Mouse (Mus musculus) kidney, embryonic 16.5 days (tissue): ENCODE measurements around the gene Dock7. TPM values are rescaled to one million over a fixed set of nuclear protein-coding genes. Genes with fewer than 3 reads are reported as not detected.

Source experiments
- ATAC-seq: fragments of 200-750 bp; cut with Nextera tagmentation; 2 replicates; pipeline ENCODE4 v1.8.0; 2017; ENCODE audit warnings: moderate TSS enrichment; ENCODE audit not compliant: low FRiP score, low TSS enrichment
- H3K27ac ChIP-seq: fragments of 300-500 bp; sonication (generic); 2 replicates; pipeline ENCODE4 v1.5.1; 2014; ENCODE audit warnings: low read length
- H3K27me3 ChIP-seq: fragments of 300-500 bp; sonication (generic); 2 replicates; pipeline ENCODE4 v1.6.1; 2014; ENCODE audit warnings: low read length, control low read depth, mixed read lengths; ENCODE audit not compliant: insufficient read depth
- H3K36me3 ChIP-seq: fragments of 300-500 bp; sonication (generic); 2 replicates; pipeline ENCODE4 v1.6.1; 2014; ENCODE audit warnings: low read length, control low read depth, mixed read lengths; ENCODE audit not compliant: insufficient read depth
- H3K4me1 ChIP-seq: fragments of 300-500 bp; sonication (generic); 2 replicates; pipeline ENCODE4 v1.6.1; 2014; ENCODE audit warnings: low read length, control low read depth, mixed read lengths; ENCODE audit not compliant: insufficient read depth
- H3K4me2 ChIP-seq: fragments of 300-500 bp; sonication (generic); replicated peaks from 2 replicates; pipeline ENCODE4 v1.6.1; 2014; ENCODE audit warnings: low read depth, low read length
- H3K4me3 ChIP-seq: fragments of 300-500 bp; sonication (generic); 2 replicates; pipeline ENCODE4 v1.5.1; 2014; ENCODE audit warnings: mild to moderate bottlenecking, low read length
- H3K9ac ChIP-seq: fragments of 300-500 bp; sonication (generic); replicated peaks from 2 replicates; pipeline ENCODE4 v1.6.1; 2014; ENCODE audit warnings: low read length
- H3K9me3 ChIP-seq: fragments of 300-500 bp; sonication (generic); 2 replicates; pipeline ENCODE4 v1.6.1; 2016; ENCODE audit warnings: low read length, control low read depth
- WGBS: fragments of 180-500 bp; shearing (Covaris S2); extraction: QIAGEN DNeasy Blood & Tissue Kit; methylation state at CpG from one replicate; pipeline ENCODE4 v1.1.7; 2014; 5-methylcytosine and 5-hydroxymethylcytosine counted together
- polyA plus RNA-seq: library from polyadenylated mRNA; unstranded; fragments of >200 nt; fragmentation: Nextera tagmentation; extraction: Ambion mirVana; gene quantifications from 2 replicates; pipeline ENCODE4 v1.2.1, GENCODE M21; 2015

Dock7 gene
- polyA plus RNA-seq, 1 experiment from 2014 or later: 50.3 TPM

GRCm38 (mm10) chr4:98925250-98925781, 195.4 kb downstream of the Dock7 start:
- ATAC-seq: no peak
- Histone ChIP-seq H3K36me3 (peaks cover 7% of the 10 kb centered on the region; the same call in 1 of the 2 replicates), H3K4me2 (peak overlapping the region; percentile 87), H3K4me1 (peaks cover 14% of the 10 kb centered on the region), H3K27me3 (no peaks in the 10 kb centered on the region), H3K4me3 (peak overlapping the region; percentile 99), H3K9ac (peak overlapping the region; percentile 98), H3K9me3 (no peaks in the 10 kb centered on the region), H3K27ac (no peak overlapping the region)
- WGBS: 17% methylated on average over 6 of the region's 6 CpGs

- 0% methylated on average over 2 of the region's 2 CpGs for WGBS
- Histone ChIP-seq H3K4me3 (peak overlapping the region; percentile 99), H3K9ac (peak overlapping the region; percentile 98), H3K27me3 (no peaks in the 10 kb centered on the region), H3K4me1 (peaks cover 14% of the 10 kb centered on the region), H3K36me3 (0 out of 2 replicates have a peak, but pooled peaks cover 3% of the 10 kb centered on the region), H3K4me2 (peak overlapping the region; percentile 87), H3K9me3 (no peaks in the 10 kb centered on the region), H3K27ac (peak overlapping the region; percentile 100)
- ATAC-seq: no peak
These were observed 195.9 kb downstream of the Dock7 start for GRCm38 (mm10) chr4:98924906-98925178.

GRCm38 (mm10) chr4:98924071-98924905, 196.4 kb downstream of the Dock7 start:
- ATAC-seq: peak; percentile 14; the same call in 1 of the 2 replicates
- Histone ChIP-seq H3K27me3 (no peaks in the 10 kb centered on the region), H3K27ac (peak overlapping the region; percentile 100), H3K4me1 (peaks cover 14% of the 10 kb centered on the region), H3K4me2 (peak overlapping the region; percentile 87), H3K9me3 (peaks cover 5% of the 10 kb centered on the region; the same call in 1 of the 2 replicates), H3K36me3 (0 out of 2 replicates have a peak, but pooled peaks cover 3% of the 10 kb centered on the region), H3K4me3 (peak overlapping the region; percentile 99), H3K9ac (peak overlapping the region; percentile 98)
- WGBS: under 1% methylated on average over 47 of the region's 66 CpGs

GRCm38 (mm10) chr4:98923568-98924070, 197.1 kb downstream of the Dock7 start, which contains the start of gene Usp1:
Usp1 (plus strand) TSS chr4:98923810.
- H3K36me3 ChIP-seq: no peaks in the 10 kb centered on the region
- peaks cover 5% of the 10 kb centered on the region; the same call in 1 of the 2 replicates for H3K9me3 ChIP-seq
- ATAC-seq: peak; percentile 47; the same call in 1 of the 2 replicates
- H3K27ac ChIP-seq: peak within 1 kb of the TSS; percentile 100
- peak within 1 kb of the TSS; percentile 87 for H3K4me2 ChIP-seq
- H3K27me3 ChIP-seq: no peaks in the 10 kb centered on the region
- peaks cover 14% of the 10 kb centered on the region for H3K4me1 ChIP-seq
- peak within 1 kb of the TSS; percentile 99 for H3K4me3 ChIP-seq
- H3K9ac ChIP-seq: peak within 1 kb of the TSS; percentile 98
- WGBS: under 1% methylated on average over 48 of the region's 67 CpGs

- peak overlapping the region; percentile 100 for H3K27ac ChIP-seq
- H3K4me3 ChIP-seq: peak overlapping the region; percentile 99
- H3K9ac ChIP-seq: peak overlapping the region; percentile 98
- H3K4me2 ChIP-seq: peak overlapping the region; percentile 87
- WGBS: under 1% methylated on average over 53 of the region's 53 CpGs
- no peaks in the 10 kb centered on the region for H3K27me3 ChIP-seq
- no peaks in the 10 kb centered on the region for H3K36me3 ChIP-seq
- H3K9me3 ChIP-seq: peaks cover 5% of the 10 kb centered on the region; the same call in 1 of the 2 replicates
- peak; percentile 97 for ATAC-seq
- H3K4me1 ChIP-seq: peaks cover 14% of the 10 kb centered on the region
These were observed 197.8 kb downstream of the Dock7 start for GRCm38 (mm10) chr4:98922643-98923567.

GRCm38 (mm10) chr4:98922061-98922642, 198.6 kb downstream of the Dock7 start:
- Histone ChIP-seq H3K9me3 (peaks cover 5% of the 10 kb centered on the region; the same call in 1 of the 2 replicates), H3K27ac (peak overlapping the region; percentile 98), H3K4me2 (peak overlapping the region; percentile 85), H3K4me1 (peaks cover 14% of the 10 kb centered on the region), H3K27me3 (no peaks in the 10 kb centered on the region), H3K36me3 (no peaks in the 10 kb centered on the region), H3K4me3 (peak overlapping the region; percentile 99), H3K9ac (peak overlapping the region; percentile 84)
- ATAC-seq: no peak; the same call in 1 of the 2 replicates
- WGBS: 10% methylated on average over 18 of the region's 18 CpGs

GRCm38 (mm10) chr4:98920896-98921295, 199.8 kb downstream of the Dock7 start:
- Histone ChIP-seq H3K4me1 (peaks cover 12% of the 10 kb centered on the region), H3K9me3 (peaks cover 5% of the 10 kb centered on the region; the same call in 1 of the 2 replicates), H3K9ac (no peak overlapping the region), H3K4me2 (no peak overlapping the region), H3K36me3 (no peaks in the 10 kb centered on the region), H3K27me3 (no peaks in the 10 kb centered on the region), H3K4me3 (no peak overlapping the region), H3K27ac (no peak overlapping the region)
- 91% methylated on average over 4 of the region's 4 CpGs for WGBS
- ATAC-seq: no peak

- Histone ChIP-seq H3K4me2 (no peak overlapping the region), H3K36me3 (no peaks in the 10 kb centered on the region), H3K4me3 (no peak overlapping the region), H3K27me3 (no peaks in the 10 kb centered on the region), H3K4me1 (peaks cover 3% of the 10 kb centered on the region; the same call in 1 of the 2 replicates), H3K9ac (no peak overlapping the region), H3K9me3 (peaks cover 5% of the 10 kb centered on the region; the same call in 1 of the 2 replicates), H3K27ac (no peak overlapping the region)
- 95% methylated on average over 1 of the region's 1 CpGs for WGBS
- ATAC-seq: no peak
These were observed 202.5 kb downstream of the Dock7 start for GRCm38 (mm10) chr4:98918204-98918603.

GRCm38 (mm10) chr4:98917724-98918123, 203.0 kb downstream of the Dock7 start:
- no peak overlapping the region for H3K27ac ChIP-seq
- H3K4me3 ChIP-seq: no peak overlapping the region
- H3K36me3 ChIP-seq: no peaks in the 10 kb centered on the region
- WGBS: 36% methylated on average over 2 of the region's 2 CpGs
- no peaks in the 10 kb centered on the region for H3K27me3 ChIP-seq
- ATAC-seq: no peak
- H3K4me2 ChIP-seq: no peak overlapping the region
- H3K9ac ChIP-seq: no peak overlapping the region
- peaks cover 3% of the 10 kb centered on the region; the same call in 1 of the 2 replicates for H3K4me1 ChIP-seq
- peaks cover 5% of the 10 kb centered on the region; the same call in 1 of the 2 replicates for H3K9me3 ChIP-seq
